Mouse (Mus musculus) limb, embryonic 14.5 days (tissue): ENCODE measurements around the gene Sipa1l2. TPM values are rescaled to one million over a fixed set of nuclear protein-coding genes. Genes with fewer than 3 reads are reported as not detected.

ENCODE experiments used
- ATAC-seq: fragments of 200-750 bp; cut with Nextera tagmentation; 2 replicates; pipeline ENCODE4 v1.8.0; 2017; ENCODE audit warnings: low read depth, moderate number of reproducible peaks, moderate TSS enrichment; ENCODE audit not compliant: low FRiP score
- DNase-seq: peaks from one replicate; pipeline ENCODE4 v3.0.0-alpha.2; 2015; ENCODE audit warnings: low spot score
- H3K27ac ChIP-seq: fragments of 300-500 bp; sonication (generic); replicated peaks from 2 replicates; pipeline ENCODE4 v1.5.1; 2014; ENCODE audit warnings: low read depth, mild to moderate bottlenecking, low read length, moderate library complexity, mixed read lengths
- H3K27me3 ChIP-seq: fragments of 300-500 bp; sonication (generic); 2 replicates; pipeline ENCODE4 v1.6.1; 2014; ENCODE audit warnings: low read length, mixed read lengths; ENCODE audit not compliant: control insufficient read depth, insufficient read depth
- H3K36me3 ChIP-seq: fragments of 300-500 bp; sonication (generic); 2 replicates; pipeline ENCODE4 v1.6.1; 2014; ENCODE audit warnings: mild to moderate bottlenecking, low read length, moderate library complexity, mixed read lengths; ENCODE audit not compliant: control insufficient read depth, insufficient read depth
- H3K4me1 ChIP-seq: fragments of 300-500 bp; sonication (generic); 2 replicates; pipeline ENCODE4 v1.6.1; 2014; ENCODE audit warnings: antibody characterized with exemption, low read length, mixed read lengths; ENCODE audit not compliant: control insufficient read depth, insufficient read depth
- H3K4me2 ChIP-seq: fragments of 300-500 bp; sonication (generic); replicated peaks from 2 replicates; pipeline ENCODE4 v1.6.1; 2014; ENCODE audit warnings: low read depth, mild to moderate bottlenecking, low read length, moderate library complexity; ENCODE audit not compliant: severe bottlenecking
- H3K4me3 ChIP-seq: fragments of 300-500 bp; sonication (generic); replicated peaks from 2 replicates; pipeline ENCODE4 v1.5.1; 2014; ENCODE audit warnings: low read length
- H3K9ac ChIP-seq: fragments of 300-500 bp; sonication (generic); 2 replicates; pipeline ENCODE4 v1.6.1; 2014; ENCODE audit warnings: mild to moderate bottlenecking, low read depth, low read length, moderate library complexity; ENCODE audit not compliant: severe bottlenecking
- H3K9me3 ChIP-seq: fragments of 300-500 bp; sonication (generic); 2 replicates; pipeline ENCODE4 v1.6.1; 2016; ENCODE audit warnings: low read length; ENCODE audit not compliant: control insufficient read depth
- POLR2A ChIP-seq: fragments of 200-500 bp; IDR thresholded peaks from 2 replicates; pipeline ENCODE4 v1.8.0; 2012; ENCODE audit warnings: inconsistent platforms, mild to moderate bottlenecking, moderate library complexity, borderline replicate concordance; ENCODE audit not compliant: insufficient read depth, insufficient read length; ENCODE audit errors: extremely low read depth
- WGBS: fragments of 180-500 bp; shearing (Covaris S2); extraction: QIAGEN DNeasy Blood & Tissue Kit; methylation state at CpG from one replicate; pipeline ENCODE4 v1.1.7; 2014; 5-methylcytosine and 5-hydroxymethylcytosine counted together
- polyA plus RNA-seq, 2 experiments: library from polyadenylated mRNA; depleted of rRNA in 1 of 2; stranded (reverse) in 1 of 2; unstranded in 1 of 2; fragments of >200 nt; fragmentation: Nextera tagmentation in 1 of 2; extraction: Ambion mirVana in 1 of 2; gene quantifications; 2 replicates each; pipeline versions ENCODE4 v1.2.1 to v1.2.3; 2012 to 2014

Sipa1l2 gene
- polyA plus RNA-seq, 2 experiments, result 11.6 to 21.6 TPM

DNA sequence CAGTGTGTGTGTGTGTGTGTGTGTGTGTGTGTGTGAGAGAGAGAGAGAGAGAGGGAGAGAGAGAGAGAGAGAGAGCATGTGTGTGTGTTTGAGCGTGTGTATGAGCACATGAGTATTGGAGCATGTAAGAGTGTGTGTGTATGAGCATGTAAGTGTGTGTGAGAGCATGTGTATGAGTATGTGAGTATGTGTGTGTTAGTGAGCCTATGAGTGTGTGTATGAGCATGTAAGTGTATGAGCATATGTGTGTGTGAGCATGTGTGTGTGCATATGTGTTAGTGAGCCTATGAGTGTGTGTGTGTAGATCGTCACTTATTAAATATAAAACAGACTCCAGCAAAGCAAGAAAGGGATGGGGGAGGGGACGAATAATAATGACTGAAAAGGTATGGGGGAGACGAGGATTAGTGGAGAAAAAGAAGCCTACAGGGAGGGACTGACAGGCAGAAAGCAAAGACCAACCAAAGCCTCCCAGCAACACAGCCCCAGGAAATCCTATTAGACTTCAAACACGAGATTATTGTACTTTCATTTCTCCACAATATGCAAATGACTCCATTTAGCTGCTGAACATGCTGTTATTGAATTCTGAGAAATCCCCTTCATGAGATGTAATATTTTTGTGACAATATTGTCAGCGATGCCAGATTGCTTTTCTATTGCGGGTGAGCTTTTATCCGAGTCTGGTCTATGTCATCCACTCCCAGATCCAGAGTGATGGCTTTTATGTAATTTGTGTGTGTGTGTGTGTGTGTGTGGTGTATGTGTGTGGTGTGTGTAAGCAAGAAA, 193.8 kb downstream of the Sipa1l2 start:
- TF ChIP-seq POLR2A, result no peak
- no peak overlapping the region for H3K27ac ChIP-seq
- no peaks in the 10 kb centered on the region for H3K9me3 ChIP-seq
- 46% methylated on average over 8 of the region's 8 CpGs for WGBS
- DNase-seq (no peak), ATAC-seq (no peak)
- H3K36me3 ChIP-seq, result no peaks in the 10 kb centered on the region
- no peaks in the 10 kb centered on the region for H3K27me3 ChIP-seq
- no peak overlapping the region for H3K9ac ChIP-seq
- H3K4me3 ChIP-seq, result no peak overlapping the region
- no peak overlapping the region for H3K4me2 ChIP-seq
- H3K4me1 ChIP-seq, result no peaks in the 10 kb centered on the region

DNA sequence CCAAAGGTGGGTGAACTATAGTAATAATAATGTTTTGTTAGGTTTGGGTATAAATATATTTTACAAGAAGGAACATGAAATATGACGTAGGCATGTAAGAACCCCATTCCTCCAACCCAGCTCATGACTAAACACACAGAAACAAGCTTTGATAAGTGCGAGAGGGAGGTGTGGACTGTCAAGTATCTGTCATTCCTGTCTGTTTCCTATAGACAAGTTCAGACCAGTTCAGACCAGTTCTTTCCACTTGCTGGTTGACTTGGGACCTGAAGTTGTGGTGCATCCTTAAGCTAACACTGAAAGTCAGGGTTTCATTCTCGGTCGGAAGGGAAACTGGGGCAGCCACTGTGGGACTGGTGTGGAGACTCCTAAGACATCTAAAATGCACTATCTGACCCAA, 197.0 kb downstream of the Sipa1l2 start:
- no peak overlapping the region for H3K4me3 ChIP-seq
- H3K27me3 ChIP-seq, result no peaks in the 10 kb centered on the region
- ATAC-seq (no peak), DNase-seq (peak; percentile 53)
- no peak overlapping the region for H3K9ac ChIP-seq
- no peaks in the 10 kb centered on the region for H3K9me3 ChIP-seq
- H3K36me3 ChIP-seq, result no peaks in the 10 kb centered on the region
- peaks cover 15% of the 10 kb centered on the region for H3K4me1 ChIP-seq
- no peak for TF ChIP-seq POLR2A
- 80% methylated on average over 4 of the region's 4 CpGs for WGBS
- no peak overlapping the region for H3K27ac ChIP-seq
- H3K4me2 ChIP-seq, result no peak overlapping the region

DNA sequence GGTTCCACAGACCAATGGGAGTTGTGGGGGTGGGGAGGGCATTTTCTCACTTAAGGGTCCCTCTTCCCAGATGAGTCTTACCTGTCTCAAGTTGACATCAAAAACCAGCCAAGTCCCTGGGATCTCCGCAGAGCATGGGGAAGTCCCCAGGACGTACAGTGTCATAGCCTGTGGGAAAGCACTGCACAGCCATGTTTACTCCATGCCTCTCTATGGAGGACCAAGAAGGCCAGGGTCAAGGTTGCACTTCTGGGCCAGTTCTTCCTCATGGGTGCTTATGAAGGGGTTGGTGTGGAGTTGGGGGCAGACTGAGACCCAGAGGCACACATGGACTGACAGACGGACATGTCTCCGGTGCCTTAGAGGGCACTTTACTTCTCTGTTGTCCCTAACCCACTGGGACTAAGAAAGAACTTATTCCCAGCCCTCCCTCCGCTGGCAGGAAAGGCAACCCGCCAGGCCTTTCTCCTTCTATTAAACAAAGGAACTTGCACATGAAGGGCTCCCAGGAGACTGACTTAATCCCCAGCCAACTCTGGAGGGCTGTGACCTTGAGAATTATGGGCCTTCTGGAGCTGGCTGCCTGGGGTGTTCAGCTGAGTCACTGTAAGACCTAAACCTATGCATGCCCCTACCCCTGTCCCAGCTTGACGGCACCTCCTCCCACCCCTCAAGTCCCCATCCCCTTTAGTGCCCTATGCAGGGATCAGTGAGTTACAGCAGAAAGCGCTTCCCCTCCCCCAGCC, 199.9 kb downstream of the Sipa1l2 start:
- peaks cover 15% of the 10 kb centered on the region for H3K4me1 ChIP-seq
- H3K27ac ChIP-seq, result no peak overlapping the region
- no peaks in the 10 kb centered on the region for H3K9me3 ChIP-seq
- H3K27me3 ChIP-seq, result no peaks in the 10 kb centered on the region
- WGBS, result 45% methylated on average over 8 of the region's 8 CpGs
- H3K9ac ChIP-seq, result no peak overlapping the region
- no peaks in the 10 kb centered on the region for H3K36me3 ChIP-seq
- DNase-seq, result no peak
- no peak overlapping the region for H3K4me2 ChIP-seq
- TF ChIP-seq POLR2A, result no peak
- H3K4me3 ChIP-seq, result no peak overlapping the region
- peak; percentile 47; the same call in 1 of the 2 replicates for ATAC-seq

DNA sequence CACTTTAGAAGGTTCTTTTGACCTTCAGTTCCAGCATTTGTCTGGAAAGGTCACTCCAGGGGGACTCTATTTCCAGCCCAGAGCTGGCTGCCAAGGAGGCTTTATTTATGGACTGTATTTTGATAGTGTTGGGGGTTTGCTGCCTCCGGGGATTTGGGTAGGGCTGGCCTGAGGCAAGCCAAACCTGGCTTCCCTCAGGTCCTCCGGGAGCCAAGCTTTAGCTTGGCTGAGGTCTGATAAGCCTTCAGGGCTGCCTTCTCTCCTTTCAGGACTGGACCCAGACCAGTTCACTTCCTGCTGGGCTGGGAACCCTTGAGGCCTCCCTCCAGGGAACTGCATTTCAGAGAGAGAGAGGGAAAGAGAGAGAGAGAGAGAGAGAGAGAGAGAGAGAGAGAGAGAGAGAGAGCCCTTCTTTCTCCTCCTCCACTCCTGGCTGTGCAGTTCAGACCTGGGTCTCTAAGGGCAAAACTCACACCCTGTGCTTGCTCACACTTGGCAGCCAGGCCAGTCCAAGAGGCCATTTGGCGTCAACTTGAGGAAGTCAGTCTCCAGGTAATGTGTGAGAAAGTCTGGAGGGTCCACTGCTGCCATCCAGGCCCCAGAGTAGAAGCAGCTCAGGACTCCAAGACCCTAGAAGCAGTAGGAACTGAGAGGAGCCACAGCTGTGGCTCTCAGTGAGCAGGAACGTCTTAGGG, 201.1 kb downstream of the Sipa1l2 start:
- H3K27ac ChIP-seq, result no peak overlapping the region
- no peak for ATAC-seq
- DNase-seq, result no peak
- H3K4me2 ChIP-seq, result no peak overlapping the region
- no peaks in the 10 kb centered on the region for H3K36me3 ChIP-seq
- H3K27me3 ChIP-seq, result no peaks in the 10 kb centered on the region
- H3K4me3 ChIP-seq, result no peak overlapping the region
- WGBS, result 53% methylated on average over 4 of the region's 4 CpGs
- no peaks in the 10 kb centered on the region for H3K9me3 ChIP-seq
- peaks cover 15% of the 10 kb centered on the region for H3K4me1 ChIP-seq
- no peak for TF ChIP-seq POLR2A
- no peak overlapping the region for H3K9ac ChIP-seq

Other genes starting within 250 kb of the Sipa1l2 start
- 3.4 and 3.6 TPM in 2 replicates for gene Map10, start 100.0 kb upstream of the Sipa1l2 start, polyA plus RNA-seq (2012; rRNA removed)
- gene Map10, start 100.0 kb upstream of the Sipa1l2 start, polyA plus RNA-seq (2014; fragmentation: Nextera tagmentation; extraction: Ambion mirVana), result 6.0 and 8.6 TPM in 2 replicates
- gene Ntpcr, start 160.2 kb upstream of the Sipa1l2 start, polyA plus RNA-seq (2012; rRNA removed), result 39.0 TPM in 2 replicates
- 39.7 and 45.3 TPM in 2 replicates for gene Ntpcr, start 160.2 kb upstream of the Sipa1l2 start, polyA plus RNA-seq (2014; fragmentation: Nextera tagmentation; extraction: Ambion mirVana)